Mouse (Mus musculus) adrenal gland, postnatal 10 days (tissue): ENCODE measurements around the gene Utp20. TPM values are rescaled to one million over a fixed set of nuclear protein-coding genes. Genes with fewer than 3 reads are reported as not detected.
"Not testable (repeated sequence)": the region's sequence is repeated elsewhere in the genome, so short reads cannot be mapped to it uniquely, and the experiment has no call there.

Experiments used
- DNase-seq: peaks from one replicate; pipeline ENCODE4 v3.0.0; 2021; ENCODE audit warnings: mixed read lengths
- long read RNA-seq, 2 experiments: library from polyadenylated mRNA; stranded (forward); transcript quantifications; one replicate each; pipeline ENCODE4 v2.0.0; 2021
- total RNA-seq, 2 experiments: library from RNA; stranded (reverse); gene quantifications; 2 replicates each; pipeline ENCODE4 v1.2.3; 2021

Utp20 gene
- total RNA-seq = 10 to 100 TPM; 20.8 to 25.7 TPM
- long read RNA-seq, experiment 1, partial matches to known transcripts = 6 of 7 reads
- long read RNA-seq, experiment 1, other reads (novel, unspliced or antisense) = 1 of 7 reads
- long read RNA-seq, experiment 2, full-length matches to known transcripts = 1 of 4 reads
- long read RNA-seq, experiment 2, partial matches to known transcripts = 2 of 4 reads
- long read RNA-seq, experiment 2, other reads (novel, unspliced or antisense) = 1 of 4 reads

GRCm38 (mm10) chr10:88826188-88826946, at the start of gene Utp20:
TSS of gene Utp20 (minus strand) at chr10:88826804.
- peak; percentile 85 for DNase-seq

- DNase-seq = no peak
These were observed 48.3 kb upstream of the Utp20 start for GRCm38 (mm10) chr10:88874870-88875269.

GRCm38 (mm10) chr10:88866017-88866416, 39.4 kb upstream of the Utp20 start:
- peak; percentile 3 for DNase-seq

GRCm38 (mm10) chr10:88862293-88862692, 35.7 kb upstream of the Utp20 start:
- no peak for DNase-seq

- DNase-seq = no peak
These were observed 34.8 kb upstream of the Utp20 start for GRCm38 (mm10) chr10:88861416-88861815.

GRCm38 (mm10) chr10:88860911-88861310, 34.3 kb upstream of the Utp20 start:
- no peak for DNase-seq

- no peak for DNase-seq
These were observed 26.7 kb upstream of the Utp20 start for GRCm38 (mm10) chr10:88853326-88853725.

GRCm38 (mm10) chr10:88849976-88850375, 23.4 kb upstream of the Utp20 start:
- DNase-seq = no peak

- no peak for DNase-seq
These were observed 22.4 kb upstream of the Utp20 start for GRCm38 (mm10) chr10:88848876-88849476.

- no peak for DNase-seq
These were observed 7.6 kb upstream of the Utp20 start for GRCm38 (mm10) chr10:88834227-88834626.

GRCm38 (mm10) chr10:88828361-88828760, 1.8 kb upstream of the Utp20 start:
- DNase-seq = peak; percentile 42

- DNase-seq = no peak
These were observed 992 bp upstream of the Utp20 start for GRCm38 (mm10) chr10:88827596-88827995.

- DNase-seq = not testable (repeated sequence)
These were observed 323 bp upstream of the Utp20 start for GRCm38 (mm10) chr10:88826947-88827306.

GRCm38 (mm10) chr10:88817335-88817734, 9.3 kb downstream of the Utp20 start:
- no peak for DNase-seq

- no peak for DNase-seq
These were observed 11.3 kb downstream of the Utp20 start for GRCm38 (mm10) chr10:88815256-88815655.

GRCm38 (mm10) chr10:88811704-88812103, 14.9 kb downstream of the Utp20 start:
- DNase-seq = no peak

- DNase-seq = no peak
These were observed 24.4 kb downstream of the Utp20 start for GRCm38 (mm10) chr10:88802236-88802635.

GRCm38 (mm10) chr10:88799381-88799780, 27.2 kb downstream of the Utp20 start:
- DNase-seq = no peak

- DNase-seq = no peak
These were observed 29.2 kb downstream of the Utp20 start for GRCm38 (mm10) chr10:88797452-88797851.

GRCm38 (mm10) chr10:88796939-88797338, 29.7 kb downstream of the Utp20 start:
- DNase-seq = no peak

GRCm38 (mm10) chr10:88795226-88795625, 31.4 kb downstream of the Utp20 start:
- DNase-seq = no peak

GRCm38 (mm10) chr10:88794606-88795005, 32.0 kb downstream of the Utp20 start:
- DNase-seq = no peak

GRCm38 (mm10) chr10:88793671-88794070, 32.9 kb downstream of the Utp20 start:
- DNase-seq = no peak
